13 mouse cellular contexts compared by ENCODE assay signal in genomic region chr5:77368194-77368593, GRCm38 (mm10). TPM values are rescaled to one million over a fixed set of nuclear protein-coding genes. Genes with fewer than 3 reads are reported as not detected.
DNase-seq lines count a peak whose midpoint lies in the region; ATAC-seq and TF ChIP-seq lines count a peak whose summit lies in the region.
"Had no signal": no experiment of that assay in that cellular context is flagged by ENCODE, and none has a peak within 500 bp of the region (broad histone marks: within the 10 kb centered on the region; RNA-seq: fewer than 3 reads in every experiment).

No protein-coding gene starts in this region.

- peak; percentile 44 for DNase-seq in brain, embryonic 14.5 days (ENCODE audit: low read depth)
- peak; percentile 62 to 69 for DNase-seq in kidney, postnatal 25 days
- DNase-seq in thymus, adult 18-20 months: no peak
- DNase-seq in layer of hippocampus, postnatal 25 days (ENCODE audit: extremely low spot score in 1 of 2, low spot score in 1 of 2): no peak
- DNase-seq: lung, postnatal 36 days had no signal

- no peaks in the 10 kb centered on the region for H3K9me3 ChIP-seq in intestine, embryonic 16.5 days (ENCODE audit: control insufficient read depth, low read length)
- no peaks in the 10 kb centered on the region for H3K9me3 ChIP-seq in intestine, embryonic 15.5 days
- no peaks in the 10 kb centered on the region for H3K9me3 ChIP-seq in E14TG2a.4 (ENCODE audit: low read length)
- no peaks in the 10 kb centered on the region for H3K9me3 ChIP-seq in hindbrain, embryonic 12.5 days (replicated peaks)
- H3K9me3 ChIP-seq: midbrain, embryonic 13.5 days had no signal

- H3K4me3 ChIP-seq in intestine, embryonic 16.5 days (ENCODE audit: low read length): no peak overlapping the region
- H3K4me3 ChIP-seq in intestine, embryonic 15.5 days (replicated peaks): no peak overlapping the region
- H3K4me3 ChIP-seq in E14TG2a.4 (replicated peaks; ENCODE audit: low read length): peak overlapping the region; percentile 27
- no peak overlapping the region for H3K4me3 ChIP-seq in hindbrain, embryonic 12.5 days
- H3K4me3 ChIP-seq: erythroblast, embryonic 14.5 days; midbrain, embryonic 13.5 days had no signal

- no peak for TF ChIP-seq POLR2A in brain, embryonic 14.5 days (IDR thresholded peaks at IDR 0.05; ENCODE audit: borderline replicate concordance, extremely low read depth, insufficient read depth, insufficient read length, poor library complexity, severe bottlenecking)

- H3K27me3 ChIP-seq in intestine, embryonic 16.5 days (replicated peaks; ENCODE audit: control insufficient read depth, insufficient read depth, low read length): no peaks in the 10 kb centered on the region
- no peaks in the 10 kb centered on the region for H3K27me3 ChIP-seq in intestine, embryonic 15.5 days (replicated peaks)
- H3K27me3 ChIP-seq in E14TG2a.4 (ENCODE audit: insufficient read depth, low read length): 0 out of 2 replicates have a peak, but pooled peaks cover 3% of the 10 kb centered on the region
- no peaks in the 10 kb centered on the region for H3K27me3 ChIP-seq in hindbrain, embryonic 12.5 days
- H3K27me3 ChIP-seq: midbrain, embryonic 13.5 days had no signal

- ATAC-seq in intestine, embryonic 16.5 days: no peak
- no peak for ATAC-seq in intestine, embryonic 15.5 days
- no peak for ATAC-seq in hindbrain, embryonic 12.5 days (ENCODE audit: low FRiP score)
- ATAC-seq: midbrain, embryonic 13.5 days had no signal

- H3K36me3 ChIP-seq in intestine, embryonic 16.5 days (ENCODE audit: control insufficient read depth, insufficient read depth, low read length): no peaks in the 10 kb centered on the region
- H3K36me3 ChIP-seq in intestine, embryonic 15.5 days: no peaks in the 10 kb centered on the region
- no peaks in the 10 kb centered on the region for H3K36me3 ChIP-seq in E14TG2a.4 (ENCODE audit: insufficient read depth, low read length)
- H3K36me3 ChIP-seq in hindbrain, embryonic 12.5 days: no peaks in the 10 kb centered on the region
- H3K36me3 ChIP-seq: midbrain, embryonic 13.5 days had no signal

- peak overlapping the region; percentile 18; the same call in 1 of the 2 replicates for H3K27ac ChIP-seq in intestine, embryonic 16.5 days (ENCODE audit: low read length)
- no peak overlapping the region for H3K27ac ChIP-seq in intestine, embryonic 15.5 days
- H3K27ac ChIP-seq in hindbrain, embryonic 12.5 days: no peak overlapping the region
- H3K27ac ChIP-seq: hindbrain, embryonic 14.5 days; liver, embryonic 14.5 days; midbrain, embryonic 13.5 days had no signal

- no peak for TF ChIP-seq CTCF in E14TG2a.4 (conservative IDR thresholded peaks at IDR 0.05; ENCODE audit: low read length)
- no peak for TF ChIP-seq CTCF in brain, embryonic 14.5 days (IDR thresholded peaks at IDR 0.05; ENCODE audit: borderline replicate concordance, extremely low read depth, insufficient read depth, insufficient read length)

- peaks cover 17% of the 10 kb centered on the region for H3K4me1 ChIP-seq in intestine, embryonic 16.5 days (ENCODE audit: control insufficient read depth, insufficient read depth, low read length)
- 0 out of 2 replicates have a peak, but pooled peaks cover 10% of the 10 kb centered on the region for H3K4me1 ChIP-seq in intestine, embryonic 15.5 days (replicated peaks)
- peaks cover 71% of the 10 kb centered on the region for H3K4me1 ChIP-seq in E14TG2a.4 (replicated peaks; ENCODE audit: low read depth, low read length)
- no peaks in the 10 kb centered on the region for H3K4me1 ChIP-seq in hindbrain, embryonic 12.5 days
- H3K4me1 ChIP-seq: midbrain, embryonic 13.5 days had no signal

- no peak overlapping the region for H3K4me2 ChIP-seq in intestine, embryonic 16.5 days (ENCODE audit: low read depth, low read length)
- no peak overlapping the region for H3K4me2 ChIP-seq in intestine, embryonic 15.5 days (replicated peaks)
- no peak overlapping the region for H3K4me2 ChIP-seq in hindbrain, embryonic 12.5 days (replicated peaks)
- H3K4me2 ChIP-seq: hindbrain, embryonic 14.5 days; midbrain, embryonic 13.5 days had no signal

- H3K9ac ChIP-seq in intestine, embryonic 16.5 days (ENCODE audit: low read depth, low read length): no peak overlapping the region
- H3K9ac ChIP-seq in intestine, embryonic 15.5 days: no peak overlapping the region
- H3K9ac ChIP-seq in hindbrain, embryonic 12.5 days: no peak overlapping the region
- H3K9ac ChIP-seq: hindbrain, embryonic 14.5 days; liver, embryonic 14.5 days; midbrain, embryonic 13.5 days had no signal

- 51% methylated on average over 7 of the region's 7 CpGs for WGBS in intestine, embryonic 16.5 days
- WGBS in intestine, embryonic 15.5 days: 51% methylated on average over 7 of the region's 7 CpGs
- WGBS in hindbrain, embryonic 12.5 days: 40% methylated on average over 7 of the region's 7 CpGs

RNA-seq across cellular contexts. Expression of gene Igfbp7, which starts 39.6 kb away (rescaled TPM):
- polyA plus RNA-seq in intestine, embryonic 16.5 days (2015; fragmentation: Nextera tagmentation; extraction: Ambion mirVana): 85.2 and 109 TPM in 2 replicates
- polyA plus RNA-seq in intestine, embryonic 15.5 days (2015; fragmentation: Nextera tagmentation; extraction: Ambion mirVana): 87.4 and 92.5 TPM in 2 replicates
- 73.2 and 74.8 TPM in 2 replicates for polyA plus RNA-seq in brain, embryonic 14.5 days (2012; rRNA removed)
- 10 to 100 TPM; 31.2 to 33.6 TPM for total RNA-seq in layer of hippocampus, postnatal 25 days (2021)
- polyA plus RNA-seq in hindbrain, embryonic 12.5 days (2016; fragmentation: Nextera tagmentation; extraction: Ambion mirVana): 32.2 and 33.7 TPM in 2 replicates

RNA-seq across cellular contexts. Expression of gene Polr2b, which starts 58.2 kb away (rescaled TPM):
- 43.4 and 44.0 TPM in 2 replicates for polyA plus RNA-seq in intestine, embryonic 16.5 days (2015; fragmentation: Nextera tagmentation; extraction: Ambion mirVana)
- polyA plus RNA-seq in intestine, embryonic 15.5 days (2015; fragmentation: Nextera tagmentation; extraction: Ambion mirVana): 51.5 and 55.9 TPM in 2 replicates
- polyA plus RNA-seq in brain, embryonic 14.5 days (2012; rRNA removed): 59.4 and 60.6 TPM in 2 replicates
- total RNA-seq in layer of hippocampus, postnatal 25 days (2021): 10 to 100 TPM; 48.2 to 48.8 TPM
- polyA plus RNA-seq in hindbrain, embryonic 12.5 days (2016; fragmentation: Nextera tagmentation; extraction: Ambion mirVana): 80.1 and 87.0 TPM in 2 replicates

RNA-seq across cellular contexts. Expression of gene Noa1, which starts 58.3 kb away (rescaled TPM):
- polyA plus RNA-seq in intestine, embryonic 16.5 days (2015; fragmentation: Nextera tagmentation; extraction: Ambion mirVana): 30.9 and 32.6 TPM in 2 replicates
- polyA plus RNA-seq in intestine, embryonic 15.5 days (2015; fragmentation: Nextera tagmentation; extraction: Ambion mirVana): 35.3 and 35.4 TPM in 2 replicates
- polyA plus RNA-seq in brain, embryonic 14.5 days (2012; rRNA removed): 24.0 and 26.4 TPM in 2 replicates
- total RNA-seq in layer of hippocampus, postnatal 25 days (2021): 10 to 100 TPM; 25.7 to 26.4 TPM
- 32.8 and 35.5 TPM in 2 replicates for polyA plus RNA-seq in hindbrain, embryonic 12.5 days (2016; fragmentation: Nextera tagmentation; extraction: Ambion mirVana)

Comparison
In these comparisons a context has a peak if more than half of its experiments do, and no peak if none do; other contexts are left out.
1. DNase-seq: peak in brain, embryonic 14.5 days (single experiment) and kidney, postnatal 25 days (2 of 2); none in thymus, adult 18-20 months (0 of 2) and layer of hippocampus, postnatal 25 days (0 of 2).